Mouse (Mus musculus) liver, adult 2 months (tissue): ENCODE results near the gene Cd27.

ENCODE experiments used
- CTCF ChIP-seq: fragments of 200-500 bp; IDR thresholded peaks from 2 replicates; pipeline ENCODE4 v1.5.1; 2011; ENCODE audit warnings: low read depth, low read length, control low read depth
- POLR2A ChIP-seq: fragments of 200-500 bp; IDR thresholded peaks from 2 replicates; pipeline ENCODE4 v1.6.1; 2011; ENCODE audit warnings: low read length, control low read depth; ENCODE audit not compliant: insufficient read depth; ENCODE audit errors: extremely low read depth

DNA sequence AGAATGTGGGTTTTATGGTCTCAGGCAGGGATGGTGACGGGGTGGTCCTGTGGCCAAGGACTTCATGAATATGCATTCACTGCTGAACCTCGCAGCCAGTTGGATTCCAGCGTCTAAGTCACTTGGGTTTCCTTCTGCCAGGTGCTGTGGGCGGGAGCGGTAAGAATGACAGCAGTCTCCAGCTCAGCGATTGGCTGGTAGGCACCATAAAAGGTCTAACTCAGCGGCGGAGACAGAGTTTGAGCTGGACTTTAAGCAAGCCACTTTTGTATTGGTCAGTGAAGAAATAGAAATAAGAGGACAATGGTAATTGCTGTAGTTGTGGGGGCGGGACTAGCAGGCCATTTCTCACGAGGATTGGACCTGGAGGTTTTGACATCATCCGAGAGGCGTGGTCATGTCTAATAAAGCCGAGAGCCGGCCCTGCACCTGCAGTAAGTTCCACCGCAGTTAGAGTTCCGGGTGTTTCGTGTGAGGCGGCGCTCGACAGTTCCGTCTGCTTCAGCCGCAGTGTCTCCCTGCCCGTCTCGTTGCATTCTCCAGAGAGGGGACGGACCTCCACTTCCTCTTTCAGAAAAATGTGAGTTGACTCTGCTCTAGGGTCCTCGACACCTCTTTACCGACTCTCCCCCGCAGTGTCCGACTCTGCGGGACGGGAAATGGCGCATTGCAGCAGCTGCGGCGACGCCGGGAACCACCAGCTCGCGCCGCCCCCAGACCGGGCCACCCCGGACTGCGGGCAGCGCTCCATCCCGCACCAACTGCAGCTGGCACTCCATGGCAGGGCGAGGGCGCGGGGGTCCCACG, 21.5 kb downstream of the Cd27 start, which contains the start of gene Vamp1:
- TF ChIP-seq POLR2A (peak; percentile 99), CTCF (no peak)
